Mouse (Mus musculus) liver, postnatal 0 days (tissue): ENCODE measurements around the gene Zfp750.

Experiments used
- CTCF ChIP-seq: sonication (generic); IDR thresholded peaks from 2 replicates; pipeline ENCODE4 v1.5.1; 2016; ENCODE audit warnings: antibody characterized with exemption, low read depth
- EP300 ChIP-seq: IDR thresholded peaks from 2 replicates; pipeline ENCODE4 v1.6.1; 2016; ENCODE audit warnings: antibody characterized with exemption, low read depth, mild to moderate bottlenecking

DNA sequence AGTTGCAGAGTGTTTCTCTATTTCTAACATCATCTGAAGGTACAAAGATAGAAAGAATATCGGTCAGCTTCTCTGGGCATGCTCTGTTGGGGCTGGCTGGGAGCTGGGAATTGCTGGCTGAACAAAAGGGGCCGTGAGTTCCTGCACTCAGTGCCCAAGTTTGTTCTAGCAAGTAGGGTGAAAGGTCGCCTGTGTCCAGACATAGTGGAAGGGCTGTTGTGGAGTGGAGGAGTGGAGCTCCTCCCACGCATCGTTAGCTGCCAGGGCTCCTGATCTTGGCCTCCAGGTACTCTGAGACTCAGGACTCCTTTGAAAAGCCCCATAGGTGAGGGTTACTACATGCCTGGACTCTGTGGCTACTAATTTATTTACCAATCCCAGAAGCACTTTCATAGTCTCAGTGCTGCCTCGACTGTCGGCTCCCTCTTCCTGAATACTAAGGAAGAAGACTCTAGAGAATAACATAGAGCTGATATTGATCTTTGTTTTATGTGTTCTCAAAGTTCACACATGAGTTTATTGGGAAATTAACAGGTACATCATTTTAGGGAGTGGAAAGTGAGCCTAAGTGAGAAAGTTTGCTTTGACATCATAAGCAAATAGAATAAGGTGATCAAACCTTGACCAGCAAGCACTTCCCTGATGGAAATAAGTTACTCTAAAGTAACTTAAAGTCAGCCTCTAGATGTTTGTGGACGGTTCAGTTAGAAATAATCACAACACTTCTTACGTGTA is 8.5 kb downstream of the Zfp750 start:
- TF ChIP-seq EP300, result no peak
- no peak for TF ChIP-seq CTCF
